Mouse (Mus musculus) MEL (cell line): ENCODE measurements at regions not wholly inside any gene's neighbourhood (a gene's known extent, or its start where the extent isn't known, plus 50 kb on each side); places are given as distances from the start of the nearest gene placed in this dataset.

ENCODE experiments used
- CHD2 ChIP-seq: IDR thresholded peaks from 2 replicates; pipeline ENCODE4 v1.6.1; 2011; ENCODE audit warnings: low read length, improper control_type of control experiment
- CTCF ChIP-seq, 3 experiments: IDR thresholded peaks in 2 of 3; conservative IDR thresholded peaks in 1 of 3; 2 replicates each; pipeline ENCODE4 v1.5.1; 2011 to 2012; ENCODE audit warnings: low read length in 3 of 3, low read depth in 2 of 3, mild to moderate bottlenecking in 2 of 3, improper control_type of control experiment in 1 of 3, inconsistent platforms in 1 of 3, mixed read lengths in 1 of 3, moderate library complexity in 1 of 3; ENCODE audit not compliant: control insufficient read depth in 1 of 3, insufficient read depth in 1 of 3, poor library complexity in 1 of 3, severe bottlenecking in 1 of 3
- EP300 ChIP-seq, 2 experiments: IDR thresholded peaks; 2 replicates each; pipeline ENCODE4 v1.6.1; 2011; ENCODE audit warnings: improper control_type of control experiment in 2 of 2, low read length in 2 of 2, low read depth in 1 of 2, mild to moderate bottlenecking in 1 of 2
- GABPA ChIP-seq: IDR thresholded peaks from 2 replicates; pipeline ENCODE4 v1.6.1; 2012; ENCODE audit warnings: low read depth, mild to moderate bottlenecking, inconsistent platforms, low read length, improper control_type of control experiment, moderate library complexity
- HCFC1 ChIP-seq: IDR thresholded peaks from 2 replicates; pipeline ENCODE4 v1.6.1; 2012; ENCODE audit warnings: low read depth, mild to moderate bottlenecking, inconsistent platforms, low read length, improper control_type of control experiment, moderate library complexity
- KAT2A ChIP-seq: conservative IDR thresholded peaks from 2 replicates; pipeline ENCODE4 v1.6.1; 2012; ENCODE audit warnings: low read depth, low read length, improper control_type of control experiment, inconsistent platforms
- MAX ChIP-seq: IDR thresholded peaks from 2 replicates; pipeline ENCODE4 v1.6.1; 2011; ENCODE audit warnings: low read length, improper control_type of control experiment
- POLR2A ChIP-seq, 2 experiments: IDR thresholded peaks; 2 replicates each; pipeline ENCODE4 v1.6.1; 2011 to 2012; ENCODE audit warnings: low read length in 2 of 2, mild to moderate bottlenecking in 2 of 2, control low read depth in 1 of 2, improper control_type of control experiment in 1 of 2, low read depth in 1 of 2, moderate library complexity in 1 of 2; ENCODE audit not compliant: control insufficient read depth in 1 of 2, insufficient read depth in 1 of 2, poor library complexity in 1 of 2
- USF2 ChIP-seq, 2 experiments: IDR thresholded peaks; 2 replicates each; pipeline ENCODE4 v1.6.1; 2011 to 2012; ENCODE audit warnings: improper control_type of control experiment in 2 of 2, low read length in 2 of 2, borderline replicate concordance in 1 of 2, inconsistent platforms in 1 of 2, low read depth in 1 of 2, mild to moderate bottlenecking in 1 of 2; ENCODE audit not compliant: insufficient read depth in 1 of 2

DNA sequence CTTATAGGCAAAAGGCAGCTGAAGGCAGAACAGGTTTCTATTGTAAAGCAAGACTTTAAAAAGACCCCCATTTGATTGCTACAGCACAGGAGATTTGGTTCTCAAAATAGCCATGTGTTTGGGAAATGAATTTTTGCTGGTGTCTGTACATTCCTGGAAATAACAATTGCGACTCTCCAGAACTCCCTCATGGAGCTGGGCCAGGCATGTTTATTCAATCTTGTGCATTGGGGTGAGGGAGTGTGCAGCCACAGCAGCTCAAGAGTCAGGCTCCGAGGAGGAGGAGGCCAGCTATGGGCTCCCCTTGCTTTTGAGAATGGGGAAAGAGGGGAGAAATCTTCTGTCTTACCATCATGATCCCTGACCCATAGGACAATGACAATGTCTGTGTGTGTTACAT lies 51.9 kb upstream of the Habp2 start:
- TF ChIP-seq EP300 (IDR thresholded peaks at IDR 0.05; ENCODE audit: low read depth in 1 of 2, low read length in 2 of 2) (no peak), CTCF (IDR thresholded peaks at IDR 0.05 in 2 of 3, conservative IDR thresholded peaks at IDR 0.05 in 1 of 3; ENCODE audit: control insufficient read depth in 1 of 3, insufficient read depth in 1 of 3, low read depth in 2 of 3, low read length in 3 of 3, poor library complexity in 1 of 3, severe bottlenecking in 1 of 3) (no peak), MAX (no peak), USF2 (IDR thresholded peaks at IDR 0.05; ENCODE audit: borderline replicate concordance in 1 of 2, insufficient read depth in 1 of 2, low read depth in 1 of 2, low read length in 2 of 2) (no peak), HCFC1 (no peak), KAT2A (no peak), CHD2 (no peak), GABPA (no peak), POLR2A (IDR thresholded peaks at IDR 0.05; ENCODE audit: control insufficient read depth in 1 of 2, insufficient read depth in 1 of 2, low read depth in 1 of 2, low read length in 2 of 2, poor library complexity in 1 of 2) (no peak)
